Mouse (Mus musculus) neural tube, embryonic 11.5 days (tissue): ENCODE results near the gene Mboat2. TPM values are rescaled to one million over a fixed set of nuclear protein-coding genes. Genes with fewer than 3 reads are reported as not detected.

Experiments used
- ATAC-seq: fragments of 200-750 bp; cut with Nextera tagmentation; 2 replicates; pipeline ENCODE4 v1.8.0; 2017; ENCODE audit warnings: moderate number of reproducible peaks, mild to moderate bottlenecking, moderate TSS enrichment, moderate library complexity; ENCODE audit not compliant: insufficient read depth, low FRiP score, low TSS enrichment
- DNase-seq: peaks from one replicate; pipeline ENCODE4 v3.0.0-alpha.2; 2015; ENCODE audit warnings: low spot score
- H3K27ac ChIP-seq: fragments of 300-500 bp; sonication (generic); 2 replicates; pipeline ENCODE4 v1.5.1; 2014; ENCODE audit warnings: low read depth, mild to moderate bottlenecking, low read length
- H3K27me3 ChIP-seq: fragments of 300-500 bp; sonication (generic); 2 replicates; pipeline ENCODE4 v1.6.1; 2014; ENCODE audit warnings: mild to moderate bottlenecking, low read length, mixed read lengths; ENCODE audit not compliant: control insufficient read depth, insufficient read depth
- H3K36me3 ChIP-seq: fragments of 300-500 bp; sonication (generic); 2 replicates; pipeline ENCODE4 v1.6.1; 2014; ENCODE audit warnings: mild to moderate bottlenecking, low read length, moderate library complexity, mixed read lengths; ENCODE audit not compliant: control insufficient read depth, insufficient read depth
- H3K4me1 ChIP-seq: fragments of 300-500 bp; sonication (generic); 2 replicates; pipeline ENCODE4 v1.6.1; 2014; ENCODE audit warnings: low read length, mixed read lengths; ENCODE audit not compliant: control insufficient read depth, insufficient read depth
- H3K4me2 ChIP-seq: fragments of 300-500 bp; sonication (generic); 2 replicates; pipeline ENCODE4 v1.6.1; 2014; ENCODE audit warnings: low read depth, mild to moderate bottlenecking, moderate library complexity
- H3K4me3 ChIP-seq: fragments of 300-500 bp; sonication (generic); 2 replicates; pipeline ENCODE4 v1.5.1; 2014; ENCODE audit warnings: low read depth, low read length
- H3K9ac ChIP-seq: fragments of 300-500 bp; sonication (generic); 2 replicates; pipeline ENCODE4 v1.6.1; 2014; ENCODE audit warnings: mild to moderate bottlenecking, low read length
- H3K9me3 ChIP-seq: fragments of 300-500 bp; sonication (generic); 2 replicates; pipeline ENCODE4 v1.6.1; 2016; ENCODE audit warnings: low read length; ENCODE audit not compliant: control insufficient read depth
- WGBS: fragments of 180-500 bp; shearing (Covaris S2); extraction: QIAGEN DNeasy Blood & Tissue Kit; methylation state at CpG from one replicate; pipeline ENCODE4 v1.1.7; 2014; 5-methylcytosine and 5-hydroxymethylcytosine counted together
- polyA plus RNA-seq: library from polyadenylated mRNA; unstranded; fragments of >200 nt; fragmentation: Nextera tagmentation; extraction: Ambion mirVana; gene quantifications from 2 replicates; pipeline ENCODE4 v1.2.1, GENCODE M21; 2014

Mboat2 gene
- polyA plus RNA-seq, 1 experiment from 2014 or later: 60.9 TPM

- WGBS: 29% methylated on average over 4 of the region's 4 CpGs
- H3K4me1 ChIP-seq: 0 out of 2 replicates have a peak, but pooled peaks cover 6% of the 10 kb centered on the region
- no peaks in the 10 kb centered on the region for H3K27me3 ChIP-seq
- no peak overlapping the region for H3K9ac ChIP-seq
- H3K4me3 ChIP-seq: no peak overlapping the region
- DNase-seq (no peak), ATAC-seq (no peak)
- no peak overlapping the region for H3K27ac ChIP-seq
- H3K9me3 ChIP-seq: no peaks in the 10 kb centered on the region
- no peaks in the 10 kb centered on the region for H3K36me3 ChIP-seq
- H3K4me2 ChIP-seq: no peak overlapping the region
Observed at GRCm38 (mm10) chr12:24870901-24871300, 40.2 kb downstream of the Mboat2 start.

DNA sequence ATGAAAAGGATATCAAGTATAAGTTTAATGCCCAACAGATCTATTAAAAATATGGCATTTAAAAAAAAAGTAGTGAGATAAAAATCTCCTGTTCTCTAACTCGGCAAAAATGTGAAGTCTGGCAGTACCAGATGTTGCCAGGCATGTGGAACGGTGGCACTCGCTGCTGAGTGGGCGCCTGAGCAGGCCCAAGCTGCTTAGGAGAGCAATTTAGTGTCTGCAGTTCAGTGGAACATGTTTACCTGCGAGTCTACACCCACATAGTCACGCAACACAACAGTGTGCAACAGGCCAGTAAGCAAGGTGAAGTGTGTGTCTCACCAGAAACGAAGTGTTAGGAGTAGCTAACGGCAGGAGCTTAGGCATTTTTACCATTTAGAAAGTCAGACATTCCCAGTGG lies 41.6 kb downstream of the Mboat2 start:
- WGBS: 91% methylated on average over 8 of the region's 8 CpGs
- no peak for ATAC-seq
- Histone ChIP-seq H3K27me3 (no peaks in the 10 kb centered on the region), H3K4me3 (no peak overlapping the region), H3K36me3 (no peaks in the 10 kb centered on the region), H3K9me3 (no peaks in the 10 kb centered on the region), H3K27ac (no peak overlapping the region), H3K4me2 (no peak overlapping the region), H3K9ac (no peak overlapping the region), H3K4me1 (no peaks in the 10 kb centered on the region)
- no peak for DNase-seq

DNA sequence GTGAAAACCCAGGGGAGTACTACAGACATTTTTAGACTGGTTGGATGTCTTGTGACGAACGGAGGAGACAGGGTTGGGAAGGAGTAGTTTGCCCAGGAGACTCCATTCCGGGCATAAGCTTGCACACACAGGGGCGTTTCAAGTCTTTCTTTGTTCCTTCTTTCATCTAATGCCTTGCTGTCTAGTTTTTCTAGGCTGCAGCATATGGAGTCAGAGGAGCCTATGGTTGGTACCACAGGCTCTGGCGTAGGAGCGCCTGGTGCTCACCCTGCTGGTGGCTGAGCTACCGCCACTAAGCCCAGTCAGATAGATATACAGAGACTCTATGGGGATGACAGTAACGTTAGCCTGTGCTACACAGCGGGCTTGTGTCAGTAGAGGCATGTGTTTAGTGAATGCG lies 42.0 kb downstream of the Mboat2 start:
- DNase-seq: no peak
- 81% methylated on average over 10 of the region's 10 CpGs for WGBS
- Histone ChIP-seq H3K9ac (no peak overlapping the region), H3K4me2 (no peak overlapping the region), H3K27ac (no peak overlapping the region), H3K36me3 (no peaks in the 10 kb centered on the region), H3K4me1 (no peaks in the 10 kb centered on the region), H3K27me3 (no peaks in the 10 kb centered on the region), H3K9me3 (no peaks in the 10 kb centered on the region), H3K4me3 (no peak overlapping the region)
- no peak for ATAC-seq

GRCm38 (mm10) chr12:24875908-24876307 lies 45.2 kb downstream of the Mboat2 start:
- Histone ChIP-seq H3K9me3 (no peaks in the 10 kb centered on the region), H3K4me1 (0 out of 2 replicates have a peak, but pooled peaks cover 3% of the 10 kb centered on the region), H3K4me3 (no peak overlapping the region), H3K4me2 (no peak overlapping the region), H3K27ac (no peak overlapping the region), H3K27me3 (no peaks in the 10 kb centered on the region), H3K36me3 (no peaks in the 10 kb centered on the region), H3K9ac (no peak overlapping the region)
- no peak for DNase-seq
- WGBS: 87% methylated on average over 1 of the region's 1 CpGs
- ATAC-seq: no peak

- DNase-seq (no peak), ATAC-seq (no peak)
- Histone ChIP-seq H3K9me3 (no peaks in the 10 kb centered on the region), H3K27me3 (no peaks in the 10 kb centered on the region), H3K27ac (no peak overlapping the region), H3K9ac (no peak overlapping the region), H3K36me3 (no peaks in the 10 kb centered on the region), H3K4me1 (0 out of 2 replicates have a peak, but pooled peaks cover 3% of the 10 kb centered on the region), H3K4me2 (no peak overlapping the region), H3K4me3 (no peak overlapping the region)
- WGBS: 72% methylated on average over 7 of the region's 7 CpGs
Observed at GRCm38 (mm10) chr12:24877231-24877630, 46.6 kb downstream of the Mboat2 start.

DNA sequence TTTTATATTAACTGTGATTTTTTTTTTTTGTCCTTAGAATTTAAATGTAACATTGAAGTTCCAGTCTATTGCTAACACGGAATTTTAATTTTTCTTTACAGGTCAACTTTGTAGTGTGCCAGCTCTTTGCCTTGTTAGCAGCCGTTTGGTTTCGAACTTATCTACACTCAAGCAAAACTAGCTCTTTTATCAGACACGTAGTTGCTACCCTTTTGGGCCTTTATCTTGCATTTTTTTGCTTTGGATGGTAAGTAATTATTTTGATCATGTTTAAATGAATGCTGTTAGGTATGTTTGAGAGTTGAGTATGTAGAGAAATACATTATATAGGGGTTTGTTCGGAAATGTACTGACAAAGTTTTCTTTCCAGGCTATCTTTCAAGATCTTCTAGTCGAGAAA lies 47.4 kb downstream of the Mboat2 start:
- Histone ChIP-seq H3K4me3 (no peak overlapping the region), H3K4me2 (no peak overlapping the region), H3K36me3 (no peaks in the 10 kb centered on the region), H3K4me1 (0 out of 2 replicates have a peak, but pooled peaks cover 3% of the 10 kb centered on the region), H3K27me3 (no peaks in the 10 kb centered on the region), H3K9ac (no peak overlapping the region), H3K9me3 (no peaks in the 10 kb centered on the region), H3K27ac (no peak overlapping the region)
- ATAC-seq: no peak
- DNase-seq: no peak
- WGBS: 89% methylated on average over 6 of the region's 6 CpGs

DNA sequence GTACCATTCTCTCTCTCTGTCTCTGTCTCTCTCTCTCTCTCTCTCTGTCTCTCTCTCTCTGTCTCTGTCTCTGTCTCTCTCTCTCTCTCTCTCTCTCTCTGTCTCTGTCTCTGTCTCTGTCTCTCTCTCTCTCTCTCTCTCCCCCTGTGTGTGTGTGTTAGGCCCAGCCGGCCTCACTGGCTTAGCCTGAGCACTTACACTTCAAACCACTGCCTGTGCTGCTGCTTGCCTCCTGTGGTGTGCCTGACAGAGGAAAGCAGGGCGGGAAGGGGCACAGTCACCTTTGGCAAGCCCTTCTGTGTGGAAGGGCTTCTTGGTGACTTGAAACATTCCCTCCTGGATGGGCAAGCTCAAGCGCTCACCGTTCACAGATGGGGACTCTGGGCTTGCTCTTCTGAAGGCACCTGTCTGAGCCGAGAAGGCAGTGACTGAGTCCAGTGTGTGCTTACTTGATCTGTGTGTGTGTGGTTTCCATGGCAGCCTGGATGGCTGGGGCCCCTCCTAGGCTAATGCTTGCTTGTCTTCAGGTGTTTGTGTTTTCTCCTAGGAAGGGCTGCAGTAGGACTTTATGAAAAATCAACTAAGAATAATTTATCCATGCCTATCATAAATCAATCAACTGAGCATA lies 48.2 kb downstream of the Mboat2 start:
- no peak overlapping the region for H3K4me2 ChIP-seq
- no peaks in the 10 kb centered on the region for H3K27me3 ChIP-seq
- no peak overlapping the region for H3K27ac ChIP-seq
- H3K36me3 ChIP-seq: no peaks in the 10 kb centered on the region
- H3K4me1 ChIP-seq: 0 out of 2 replicates have a peak, but pooled peaks cover 3% of the 10 kb centered on the region
- 50% methylated on average over 5 of the region's 5 CpGs for WGBS
- H3K9ac ChIP-seq: no peak overlapping the region
- H3K4me3 ChIP-seq: no peak overlapping the region
- ATAC-seq: no peak
- DNase-seq: no peak
- no peaks in the 10 kb centered on the region for H3K9me3 ChIP-seq

- H3K9me3 ChIP-seq: no peaks in the 10 kb centered on the region
- H3K27me3 ChIP-seq: no peaks in the 10 kb centered on the region
- no peak overlapping the region for H3K9ac ChIP-seq
- H3K36me3 ChIP-seq: no peaks in the 10 kb centered on the region
- no peak overlapping the region for H3K27ac ChIP-seq
- WGBS: 83% methylated on average over 10 of the region's 10 CpGs
- no peak for DNase-seq
- H3K4me3 ChIP-seq: no peak overlapping the region
- ATAC-seq: no peak
- H3K4me2 ChIP-seq: no peak overlapping the region
- 0 out of 2 replicates have a peak, but pooled peaks cover 3% of the 10 kb centered on the region for H3K4me1 ChIP-seq
Observed at GRCm38 (mm10) chr12:24879613-24880029, 48.9 kb downstream of the Mboat2 start.

GRCm38 (mm10) chr12:24883279-24883678 lies 52.6 kb downstream of the Mboat2 start:
- Histone ChIP-seq H3K9ac (no peak overlapping the region), H3K27me3 (no peaks in the 10 kb centered on the region), H3K4me3 (no peak overlapping the region), H3K4me2 (no peak overlapping the region), H3K27ac (no peak overlapping the region), H3K9me3 (no peaks in the 10 kb centered on the region), H3K36me3 (no peaks in the 10 kb centered on the region), H3K4me1 (0 out of 2 replicates have a peak, but pooled peaks cover 3% of the 10 kb centered on the region)
- DNase-seq (no peak), ATAC-seq (no peak)
- WGBS: 95% methylated on average over 3 of the region's 3 CpGs
